Mouse (Mus musculus) heart, adult 9 months (tissue): ENCODE results near the gene Lrch1.

Source experiments
- DNase-seq, 2 experiments: peaks; one replicate each; pipeline ENCODE4 v3.0.0; 2022; ENCODE audit warnings: low spot score in 2 of 2

Lrch1 gene

GRCm38 (mm10) chr14:74723541-74723940, 224.1 kb downstream of the Lrch1 start:
- DNase-seq, result no peak

DNA sequence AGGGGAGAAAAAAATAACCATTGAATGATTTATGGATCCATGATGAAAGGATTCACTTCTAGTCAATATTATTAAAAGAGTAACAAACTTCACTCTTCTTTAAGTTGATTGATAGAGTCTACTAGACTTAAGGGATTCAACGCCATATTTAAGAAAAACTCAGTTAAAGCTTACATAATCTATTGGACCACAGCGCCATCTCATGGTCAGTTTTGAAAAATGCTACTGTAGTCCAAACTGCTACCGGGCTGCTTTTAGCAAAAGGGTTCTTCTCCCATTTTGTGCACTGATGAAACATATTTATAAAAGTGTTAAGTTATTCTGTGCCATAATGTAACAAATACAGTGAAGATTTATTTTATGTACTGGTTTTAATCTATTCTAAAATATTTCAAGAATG, 238.6 kb downstream of the Lrch1 start:
- DNase-seq, result no peak
